In genomic region chr1:43110556-43110955, GRCm38 (mm10) we compare ENCODE assay signal across 8 mouse cellular contexts. TPM values are rescaled to one million over a fixed set of nuclear protein-coding genes. Genes with fewer than 3 reads are reported as not detected.
DNase-seq lines count a peak whose midpoint lies in the region; ATAC-seq lines count a peak whose summit lies in the region.

No protein-coding gene starts in this region.

- no peak for DNase-seq in frontal cortex, postnatal 36 days (ENCODE audit: low spot score in 2 of 2)
- peak; percentile 28 for DNase-seq in right cerebral cortex, adult 18-20 months
- DNase-seq in right cerebral cortex, postnatal 36 days (ENCODE audit: low spot score in 2 of 2) = no peak
- peak; percentile 40 for DNase-seq in c-Kit-negative CD71-positive TER-119-positive erythroid progenitor cells, embryonic 14.5 days (ENCODE audit: low read depth, low spot score)
- peak; percentile 60 to 73 for DNase-seq in lung, postnatal 4 days
- peak; percentile 68 for DNase-seq in thymus, postnatal 25 days

- 0 out of 2 replicates have a peak, but pooled peaks have one; percentile 42 for ATAC-seq in frontal cortex, adult (ENCODE audit: low TSS enrichment)
- ATAC-seq in granulocyte monocyte progenitor cell, adult 5-6 weeks (replicated peaks; ENCODE audit: poor library complexity, severe bottlenecking) = peak; percentile 88

RNA-seq across cellular contexts. Expression of gene AI597479, which starts 12.0 kb away (rescaled TPM):
- 9.7 and 12.7 TPM in 2 replicates for total RNA-seq in granulocyte monocyte progenitor cell, adult 5-6 weeks (2014; fragmentation: Nextera tagmentation)
- total RNA-seq in granulocyte monocyte progenitor cell, adult 5-6 weeks (2017) = 19.9 and 20.8 TPM in 2 replicates

RNA-seq across cellular contexts. Expression of gene Tgfbrap1, which starts 12.1 kb away (rescaled TPM):
- total RNA-seq in granulocyte monocyte progenitor cell, adult 5-6 weeks (2014; fragmentation: Nextera tagmentation) = 17.0 and 27.6 TPM in 2 replicates
- 9.0 and 11.8 TPM in 2 replicates for total RNA-seq in granulocyte monocyte progenitor cell, adult 5-6 weeks (2017)

Comparison
In these comparisons a context has a peak if more than half of its experiments do, and no peak if none do; other contexts are left out.
1. DNase-seq: peak in right cerebral cortex, adult 18-20 months (single experiment), c-Kit-negative CD71-positive TER-119-positive erythroid progenitor cells, embryonic 14.5 days (single experiment), lung, postnatal 4 days (2 of 2) and thymus, postnatal 25 days (single experiment); none in frontal cortex, postnatal 36 days (0 of 2) and right cerebral cortex, postnatal 36 days (0 of 2).